Mouse (Mus musculus): ENCODE results near the gene Gdpd5. TPM values are rescaled to one million over a fixed set of nuclear protein-coding genes. Genes with fewer than 3 reads are reported as not detected.

Gene Gdpd5
- polyA plus RNA-seq, 1 experiment from 2014 or later, result 18.6 TPM

- peaks cover 13% of the 10 kb centered on the region; the same call in 1 of the 2 replicates for H3K4me1 ChIP-seq (replicated peaks; ENCODE audit: control insufficient read depth, insufficient read depth, low read length)
- no peak for DNase-seq (ENCODE audit: low spot score)
- H3K27ac ChIP-seq (ENCODE audit: low read depth), result no peak overlapping the region
- H3K36me3 ChIP-seq (ENCODE audit: control insufficient read depth, insufficient read depth, low read length), result no peaks in the 10 kb centered on the region
- H3K9ac ChIP-seq (ENCODE audit: low read length), result no peak overlapping the region
- H3K27me3 ChIP-seq (replicated peaks; ENCODE audit: control insufficient read depth, insufficient read depth, low read length), result no peaks in the 10 kb centered on the region
- no peak overlapping the region for H3K4me2 ChIP-seq (ENCODE audit: low read length)
- no peak overlapping the region for H3K4me3 ChIP-seq (ENCODE audit: low read depth, low read length)
- no peaks in the 10 kb centered on the region for H3K9me3 ChIP-seq (ENCODE audit: control insufficient read depth, low read length)
- WGBS, result 68% methylated on average over 6 of the region's 6 CpGs
- no peak for ATAC-seq (replicated peaks; ENCODE audit: low FRiP score, low TSS enrichment, low read depth)
Observed at GRCm38 (mm10) chr7:99421006-99421405, 39.8 kb downstream of the Gdpd5 start.

GRCm38 (mm10) chr7:99424538-99425155 lies 43.4 kb downstream of the Gdpd5 start:
- no peaks in the 10 kb centered on the region for H3K36me3 ChIP-seq (ENCODE audit: control insufficient read depth, insufficient read depth, low read length)
- H3K9ac ChIP-seq (ENCODE audit: low read length), result no peak overlapping the region
- no peaks in the 10 kb centered on the region for H3K27me3 ChIP-seq (replicated peaks; ENCODE audit: control insufficient read depth, insufficient read depth, low read length)
- peaks cover 16% of the 10 kb centered on the region; the same call in 1 of the 2 replicates for H3K4me1 ChIP-seq (replicated peaks; ENCODE audit: control insufficient read depth, insufficient read depth, low read length)
- 21% methylated on average over 8 of the region's 8 CpGs for WGBS
- H3K4me2 ChIP-seq (ENCODE audit: low read length), result no peak overlapping the region
- ATAC-seq (replicated peaks; ENCODE audit: low FRiP score, low TSS enrichment, low read depth) (peak; percentile 41; the same call in 1 of the 2 replicates), DNase-seq (ENCODE audit: low spot score) (peak; percentile 69)
- H3K9me3 ChIP-seq (ENCODE audit: control insufficient read depth, low read length), result no peaks in the 10 kb centered on the region
- no peak overlapping the region for H3K27ac ChIP-seq (ENCODE audit: low read depth)
- no peak overlapping the region for H3K4me3 ChIP-seq (ENCODE audit: low read depth, low read length)

GRCm38 (mm10) chr7:99425706-99426105 lies 44.5 kb downstream of the Gdpd5 start:
- ATAC-seq (replicated peaks; ENCODE audit: low FRiP score, low TSS enrichment, low read depth) (no peak), DNase-seq (ENCODE audit: low spot score) (no peak)
- Histone ChIP-seq H3K4me1 (replicated peaks; ENCODE audit: control insufficient read depth, insufficient read depth, low read length) (peaks cover 16% of the 10 kb centered on the region; the same call in 1 of the 2 replicates), H3K9me3 (ENCODE audit: control insufficient read depth, low read length) (no peaks in the 10 kb centered on the region), H3K36me3 (ENCODE audit: control insufficient read depth, insufficient read depth, low read length) (no peaks in the 10 kb centered on the region), H3K9ac (ENCODE audit: low read length) (no peak overlapping the region), H3K4me3 (ENCODE audit: low read depth, low read length) (no peak overlapping the region), H3K27me3 (replicated peaks; ENCODE audit: control insufficient read depth, insufficient read depth, low read length) (no peaks in the 10 kb centered on the region), H3K27ac (ENCODE audit: low read depth) (no peak overlapping the region), H3K4me2 (ENCODE audit: low read length) (no peak overlapping the region)
- 83% methylated on average over 4 of the region's 4 CpGs for WGBS

- Histone ChIP-seq H3K4me3 (ENCODE audit: low read depth, low read length) (no peak overlapping the region), H3K9me3 (ENCODE audit: control insufficient read depth, low read length) (no peaks in the 10 kb centered on the region), H3K36me3 (ENCODE audit: control insufficient read depth, insufficient read depth, low read length) (no peaks in the 10 kb centered on the region), H3K9ac (ENCODE audit: low read length) (no peak overlapping the region), H3K4me2 (ENCODE audit: low read length) (no peak overlapping the region), H3K27me3 (replicated peaks; ENCODE audit: control insufficient read depth, insufficient read depth, low read length) (no peaks in the 10 kb centered on the region), H3K4me1 (replicated peaks; ENCODE audit: control insufficient read depth, insufficient read depth, low read length) (peaks cover 16% of the 10 kb centered on the region; the same call in 1 of the 2 replicates), H3K27ac (ENCODE audit: low read depth) (no peak overlapping the region)
- ATAC-seq (replicated peaks; ENCODE audit: low FRiP score, low TSS enrichment, low read depth) (no peak), DNase-seq (ENCODE audit: low spot score) (no peak)
- WGBS, result 73% methylated on average over 10 of the region's 10 CpGs
Observed at GRCm38 (mm10) chr7:99427031-99427430, 45.8 kb downstream of the Gdpd5 start.

- Histone ChIP-seq H3K9ac (ENCODE audit: low read length) (no peak overlapping the region), H3K27ac (ENCODE audit: low read depth) (no peak overlapping the region), H3K4me2 (ENCODE audit: low read length) (no peak overlapping the region), H3K4me1 (replicated peaks; ENCODE audit: control insufficient read depth, insufficient read depth, low read length) (peaks cover 14% of the 10 kb centered on the region; the same call in 1 of the 2 replicates), H3K4me3 (ENCODE audit: low read depth, low read length) (no peak overlapping the region), H3K9me3 (ENCODE audit: control insufficient read depth, low read length) (no peaks in the 10 kb centered on the region), H3K36me3 (ENCODE audit: control insufficient read depth, insufficient read depth, low read length) (no peaks in the 10 kb centered on the region), H3K27me3 (replicated peaks; ENCODE audit: control insufficient read depth, insufficient read depth, low read length) (no peaks in the 10 kb centered on the region)
- ATAC-seq (replicated peaks; ENCODE audit: low FRiP score, low TSS enrichment, low read depth), result no peak
- 92% methylated on average over 3 of the region's 3 CpGs for WGBS
- DNase-seq (ENCODE audit: low spot score), result no peak
Observed at GRCm38 (mm10) chr7:99427987-99428386, 46.8 kb downstream of the Gdpd5 start.

GRCm38 (mm10) chr7:99428836-99429235 lies 47.6 kb downstream of the Gdpd5 start:
- Histone ChIP-seq H3K9ac (ENCODE audit: low read length) (no peak overlapping the region), H3K36me3 (ENCODE audit: control insufficient read depth, insufficient read depth, low read length) (no peaks in the 10 kb centered on the region), H3K4me3 (ENCODE audit: low read depth, low read length) (no peak overlapping the region), H3K4me2 (ENCODE audit: low read length) (no peak overlapping the region), H3K4me1 (replicated peaks; ENCODE audit: control insufficient read depth, insufficient read depth, low read length) (peaks cover 14% of the 10 kb centered on the region; the same call in 1 of the 2 replicates), H3K27ac (ENCODE audit: low read depth) (no peak overlapping the region), H3K9me3 (ENCODE audit: control insufficient read depth, low read length) (no peaks in the 10 kb centered on the region), H3K27me3 (replicated peaks; ENCODE audit: control insufficient read depth, insufficient read depth, low read length) (no peaks in the 10 kb centered on the region)
- WGBS, result 79% methylated on average over 5 of the region's 5 CpGs
- no peak for ATAC-seq (replicated peaks; ENCODE audit: low FRiP score, low TSS enrichment, low read depth)
- DNase-seq (ENCODE audit: low spot score), result no peak

- Histone ChIP-seq H3K27ac (ENCODE audit: low read depth) (no peak overlapping the region), H3K4me3 (ENCODE audit: low read depth, low read length) (no peak overlapping the region), H3K36me3 (ENCODE audit: control insufficient read depth, insufficient read depth, low read length) (no peaks in the 10 kb centered on the region), H3K9me3 (ENCODE audit: control insufficient read depth, low read length) (no peaks in the 10 kb centered on the region), H3K27me3 (replicated peaks; ENCODE audit: control insufficient read depth, insufficient read depth, low read length) (no peaks in the 10 kb centered on the region), H3K4me1 (replicated peaks; ENCODE audit: control insufficient read depth, insufficient read depth, low read length) (peaks cover 7% of the 10 kb centered on the region; the same call in 1 of the 2 replicates), H3K9ac (ENCODE audit: low read length) (no peak overlapping the region), H3K4me2 (ENCODE audit: low read length) (no peak overlapping the region)
- ATAC-seq (replicated peaks; ENCODE audit: low FRiP score, low TSS enrichment, low read depth), result no peak
- WGBS, result 50% methylated on average over 6 of the region's 6 CpGs
- no peak for DNase-seq (ENCODE audit: low spot score)
Observed at GRCm38 (mm10) chr7:99429786-99430185, 48.6 kb downstream of the Gdpd5 start.

GRCm38 (mm10) chr7:99430246-99430645 lies 49.0 kb downstream of the Gdpd5 start:
- Histone ChIP-seq H3K4me2 (ENCODE audit: low read length) (no peak overlapping the region), H3K4me3 (ENCODE audit: low read depth, low read length) (no peak overlapping the region), H3K27me3 (replicated peaks; ENCODE audit: control insufficient read depth, insufficient read depth, low read length) (no peaks in the 10 kb centered on the region), H3K27ac (ENCODE audit: low read depth) (no peak overlapping the region), H3K9me3 (ENCODE audit: control insufficient read depth, low read length) (no peaks in the 10 kb centered on the region), H3K9ac (ENCODE audit: low read length) (no peak overlapping the region), H3K36me3 (ENCODE audit: control insufficient read depth, insufficient read depth, low read length) (no peaks in the 10 kb centered on the region), H3K4me1 (replicated peaks; ENCODE audit: control insufficient read depth, insufficient read depth, low read length) (0 out of 2 replicates have a peak, but pooled peaks cover 4% of the 10 kb centered on the region)
- DNase-seq (ENCODE audit: low spot score) (no peak), ATAC-seq (replicated peaks; ENCODE audit: low FRiP score, low TSS enrichment, low read depth) (no peak)
- whole genome bisulfite sequencing, result 65% methylated on average over 11 of the region's 11 CpGs

- DNase-seq (ENCODE audit: low spot score), result no peak
- 65% methylated on average over 14 of the region's 14 CpGs for WGBS
Observed at GRCm38 (mm10) chr7:99432248-99432647, 51.0 kb downstream of the Gdpd5 start.

More at GRCm38 (mm10) chr7:99432248-99432647, 51.0 kb downstream of the Gdpd5 start:
- Histone ChIP-seq H3K9me3 (ENCODE audit: control insufficient read depth, low read length) (no peaks in the 10 kb centered on the region), H3K9ac (ENCODE audit: low read length) (no peak overlapping the region), H3K4me2 (ENCODE audit: low read length) (no peak overlapping the region), H3K27ac (ENCODE audit: low read depth) (no peak overlapping the region), H3K36me3 (ENCODE audit: control insufficient read depth, insufficient read depth, low read length) (no peaks in the 10 kb centered on the region), H3K4me3 (ENCODE audit: low read depth, low read length) (no peak overlapping the region), H3K4me1 (replicated peaks; ENCODE audit: control insufficient read depth, insufficient read depth, low read length) (0 out of 2 replicates have a peak, but pooled peaks cover 6% of the 10 kb centered on the region), H3K27me3 (replicated peaks; ENCODE audit: control insufficient read depth, insufficient read depth, low read length) (no peaks in the 10 kb centered on the region)
- no peak for ATAC-seq (replicated peaks; ENCODE audit: low FRiP score, low TSS enrichment, low read depth)
